7 mouse cellular contexts compared by ENCODE assay signal in the genomic region with DNA sequence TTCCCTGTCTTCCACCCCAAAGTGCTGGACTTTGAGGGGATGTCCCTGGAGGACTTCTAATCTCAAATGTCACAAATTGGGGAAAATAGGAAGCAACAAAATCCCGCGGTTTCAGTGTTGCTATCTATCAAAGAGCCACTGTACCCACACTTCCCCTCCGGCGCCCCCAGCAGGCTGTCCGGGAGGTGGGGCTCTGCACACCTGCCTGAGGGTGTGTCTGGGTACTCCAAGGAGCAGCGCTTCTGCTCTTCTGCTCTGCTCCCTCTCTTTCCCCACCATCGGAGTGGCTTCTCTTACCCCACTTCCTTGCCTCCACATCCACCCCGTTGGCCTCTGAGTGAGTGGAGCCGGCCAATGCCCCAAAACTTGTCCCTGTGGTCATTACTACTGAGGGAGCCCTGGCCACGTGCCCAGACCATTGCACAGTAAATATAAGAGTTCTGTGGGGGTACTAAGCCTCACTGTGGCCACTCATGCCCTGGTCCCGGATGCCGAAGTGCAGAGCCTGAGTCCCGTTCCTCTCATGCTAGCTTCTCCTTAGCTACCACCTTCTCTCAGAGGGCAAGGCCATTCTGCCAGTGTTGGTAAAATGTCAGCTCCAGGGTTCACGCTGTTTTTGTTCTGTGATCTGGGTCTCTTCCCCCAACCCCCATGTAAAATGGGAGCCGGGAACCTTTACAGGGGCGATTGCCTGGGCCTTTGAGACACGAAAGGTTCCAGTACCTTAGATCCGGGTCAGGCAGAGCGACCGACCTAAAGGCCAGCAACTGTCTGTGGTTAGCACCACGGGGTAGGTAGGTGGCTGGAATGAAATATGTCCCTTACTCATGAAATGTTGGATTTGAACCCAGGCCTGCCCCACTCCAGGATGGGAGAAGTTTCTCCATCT. TPM values are rescaled to one million over a fixed set of nuclear protein-coding genes. Genes with fewer than 3 reads are reported as not detected.
A peak's percentile ranks its signal among the peaks of the same experiment; 100 is the strongest.
DNase-seq lines count a peak whose midpoint lies in the region; ATAC-seq lines count a peak whose summit lies in the region.

No protein-coding gene starts in this region.

- H3K9ac ChIP-seq in liver, embryonic 11.5 days (ENCODE audit: low read depth, low read length): peak overlapping the region; percentile 72
- no peak overlapping the region for H3K9ac ChIP-seq in neural tube, embryonic 12.5 days

- peak; percentile 66 for ATAC-seq in common myeloid progenitor, adult 5-6 weeks (replicated peaks; ENCODE audit: low read depth, poor library complexity, severe bottlenecking)
- ATAC-seq in hematopoietic stem cell, adult 5-6 weeks (replicated peaks in 1 of 2; ENCODE audit: insufficient read depth in 1 of 2, low FRiP score in 2 of 2, low TSS enrichment in 1 of 2, low read depth in 1 of 2, poor library complexity in 2 of 2, severe bottlenecking in 2 of 2): peak; percentile 22 to 36; a peak in 1 of 4 replicates
- ATAC-seq in liver, embryonic 11.5 days (replicated peaks; ENCODE audit: low FRiP score): no peak
- ATAC-seq in neural tube, embryonic 12.5 days (ENCODE audit: low FRiP score, low read depth): no peak

- peak overlapping the region; percentile 73 for H3K4me2 ChIP-seq in liver, embryonic 11.5 days
- peak overlapping the region; percentile 83 for H3K4me2 ChIP-seq in neural tube, embryonic 12.5 days (replicated peaks)

- peaks cover 42% of the 10 kb centered on the region for H3K4me1 ChIP-seq in liver, embryonic 11.5 days (replicated peaks; ENCODE audit: control insufficient read depth, insufficient read depth, low read length)
- peaks cover 49% of the 10 kb centered on the region for H3K4me1 ChIP-seq in neural tube, embryonic 12.5 days

- WGBS in liver, embryonic 11.5 days: 27% methylated on average over 21 of the region's 21 CpGs
- WGBS in neural tube, embryonic 12.5 days: 40% methylated on average over 21 of the region's 21 CpGs

- H3K4me3 ChIP-seq in liver, embryonic 11.5 days (ENCODE audit: low read depth, low read length): peak overlapping the region; percentile 56
- H3K4me3 ChIP-seq in neural tube, embryonic 12.5 days: peak overlapping the region; percentile 47

- DNase-seq in NIH3T3 (ENCODE audit: low read depth): peak; percentile 48
- no peak for DNase-seq in liver, embryonic 11.5 days (ENCODE audit: low spot score)
- DNase-seq in left cerebral cortex, adult 8-10 months (ENCODE audit: low spot score in 2 of 2): no peak
- no peak for DNase-seq in left cerebral cortex, postnatal 25 days (ENCODE audit: low spot score in 2 of 2)

- peak overlapping the region; percentile 84; the same call in 1 of the 2 replicates for H3K27ac ChIP-seq in liver, embryonic 11.5 days (ENCODE audit: low read depth, low read length)
- H3K27ac ChIP-seq in neural tube, embryonic 12.5 days: no peak overlapping the region

- intact Hi-C loops in left cerebral cortex, postnatal 25 days (cut with DNase I): no loop called here

- no peaks in the 10 kb centered on the region for H3K9me3 ChIP-seq in liver, embryonic 11.5 days (ENCODE audit: control insufficient read depth, low read length)
- no peaks in the 10 kb centered on the region for H3K9me3 ChIP-seq in neural tube, embryonic 12.5 days

- no peaks in the 10 kb centered on the region; the same call in 1 of the 2 replicates for H3K36me3 ChIP-seq in liver, embryonic 11.5 days (ENCODE audit: control insufficient read depth, insufficient read depth, low read length)
- H3K36me3 ChIP-seq in neural tube, embryonic 12.5 days: no peaks in the 10 kb centered on the region

- peaks cover 34% of the 10 kb centered on the region for H3K27me3 ChIP-seq in liver, embryonic 11.5 days (replicated peaks; ENCODE audit: control insufficient read depth, insufficient read depth, low read length)
- peaks cover 28% of the 10 kb centered on the region for H3K27me3 ChIP-seq in neural tube, embryonic 12.5 days (replicated peaks)

RNA-seq across cellular contexts. Expression of gene Cdc42ep1, which starts 1.4 kb away (rescaled TPM):
- total RNA-seq in common myeloid progenitor, adult 5-6 weeks (2017): not detected in 2 replicates
- not detected in 2 replicates for total RNA-seq in hematopoietic stem cell, adult 5-6 weeks (2017)
- polyA plus RNA-seq in liver, embryonic 11.5 days (2014; fragmentation: Nextera tagmentation; extraction: Ambion mirVana): 21.9 and 23.9 TPM in 2 replicates
- polyA plus RNA-seq in neural tube, embryonic 12.5 days (2016; fragmentation: Nextera tagmentation; extraction: Ambion mirVana): 14.9 and 17.6 TPM in 2 replicates
- 10 to 100 TPM; 16.8 to 22.9 (median 20.1) TPM for total RNA-seq in left cerebral cortex, adult 8-10 months (2022)
- total RNA-seq in left cerebral cortex, postnatal 25 days (2021): 10 to 100 TPM; 11.9 to 13.2 TPM

RNA-seq across cellular contexts. Expression of gene Lgals2, which starts 11.5 kb away (rescaled TPM):
- not detected in 2 replicates for total RNA-seq in common myeloid progenitor, adult 5-6 weeks (2017)
- not detected in 2 replicates for total RNA-seq in hematopoietic stem cell, adult 5-6 weeks (2017)
- polyA plus RNA-seq in liver, embryonic 11.5 days (2014; fragmentation: Nextera tagmentation; extraction: Ambion mirVana): 6.9 and 11.4 TPM in 2 replicates
- polyA plus RNA-seq in neural tube, embryonic 12.5 days (2016; fragmentation: Nextera tagmentation; extraction: Ambion mirVana): not detected in 2 replicates
- total RNA-seq in left cerebral cortex, adult 8-10 months (2022): not detected
- total RNA-seq in left cerebral cortex, postnatal 25 days (2021): not detected

RNA-seq across cellular contexts. Expression of gene Gga1, which starts 33.2 kb away (rescaled TPM):
- 9.3 and 19.5 TPM in 2 replicates for total RNA-seq in common myeloid progenitor, adult 5-6 weeks (2017)
- 11.9 and 12.3 TPM in 2 replicates for total RNA-seq in hematopoietic stem cell, adult 5-6 weeks (2017)
- polyA plus RNA-seq in liver, embryonic 11.5 days (2014; fragmentation: Nextera tagmentation; extraction: Ambion mirVana): 40.8 and 43.0 TPM in 2 replicates
- polyA plus RNA-seq in neural tube, embryonic 12.5 days (2016; fragmentation: Nextera tagmentation; extraction: Ambion mirVana): 55.6 and 57.5 TPM in 2 replicates
- 10 to 100 TPM; 53.5 to 64.7 (median 57.6) TPM for total RNA-seq in left cerebral cortex, adult 8-10 months (2022)
- 10 to 100 TPM; 58.0 to 61.2 TPM for total RNA-seq in left cerebral cortex, postnatal 25 days (2021)

RNA-seq across cellular contexts. Expression of gene Card10, which starts 41.0 kb away (rescaled TPM):
- total RNA-seq in common myeloid progenitor, adult 5-6 weeks (2017): not detected in 2 replicates
- total RNA-seq in hematopoietic stem cell, adult 5-6 weeks (2017): 0.13 TPM in 1 of 2 replicates, not detected in the other
- 2.3 and 2.7 TPM in 2 replicates for polyA plus RNA-seq in liver, embryonic 11.5 days (2014; fragmentation: Nextera tagmentation; extraction: Ambion mirVana)
- 2.8 and 3.4 TPM in 2 replicates for polyA plus RNA-seq in neural tube, embryonic 12.5 days (2016; fragmentation: Nextera tagmentation; extraction: Ambion mirVana)
- 1 to 10 TPM; 4.9 to 5.4 (median 5.0) TPM for total RNA-seq in left cerebral cortex, adult 8-10 months (2022)
- total RNA-seq in left cerebral cortex, postnatal 25 days (2021): 1 to 10 TPM; 3.9 to 4.2 TPM

RNA-seq across cellular contexts. Expression of gene Gm49510, which starts 55.6 kb away (rescaled TPM):
- total RNA-seq in common myeloid progenitor, adult 5-6 weeks (2017): 2.7 TPM in 1 of 2 replicates, not detected in the other
- 1.7 TPM in 1 of 2 replicates, not detected in the other for total RNA-seq in hematopoietic stem cell, adult 5-6 weeks (2017)
- polyA plus RNA-seq in liver, embryonic 11.5 days (2014; fragmentation: Nextera tagmentation; extraction: Ambion mirVana): 0.55 and 0.99 TPM in 2 replicates
- polyA plus RNA-seq in neural tube, embryonic 12.5 days (2016; fragmentation: Nextera tagmentation; extraction: Ambion mirVana): 0.28 and 0.32 TPM in 2 replicates
- total RNA-seq in left cerebral cortex, adult 8-10 months (2022): under 1 TPM in 2 of 4 experiments, not detected in 2; 0.36 to 0.46 TPM
- under 1 TPM; 0.48 to 0.73 TPM for total RNA-seq in left cerebral cortex, postnatal 25 days (2021)

Comparison
In these comparisons a context has a peak if more than half of its experiments do, and no peak if none do; other contexts are left out.
1. ATAC-seq: peak in common myeloid progenitor, adult 5-6 weeks (single experiment) and hematopoietic stem cell, adult 5-6 weeks (2 of 2); none in liver, embryonic 11.5 days (single experiment) and neural tube, embryonic 12.5 days (single experiment).
2. RNA of gene Cdc42ep1, which starts 1.4 kb away (total RNA-seq): 16.8 to 22.9 TPM in left cerebral cortex, adult 8-10 months and 11.9 to 13.2 TPM in left cerebral cortex, postnatal 25 days; not detected in common myeloid progenitor, adult 5-6 weeks and not detected in hematopoietic stem cell, adult 5-6 weeks; every median in the first group is over 10 times any median in the second.